Mouse (Mus musculus) midbrain, embryonic 12.5 days (tissue): ENCODE results near the gene Lrg1. TPM values are rescaled to one million over a fixed set of nuclear protein-coding genes. Genes with fewer than 3 reads are reported as not detected.

Experiments
- ATAC-seq: fragments of 200-750 bp; cut with Nextera tagmentation; 2 replicates; pipeline ENCODE4 v1.8.0; 2017; ENCODE audit warnings: low read depth, moderate TSS enrichment, moderate library complexity; ENCODE audit not compliant: low FRiP score
- H3K27ac ChIP-seq: fragments of 300-500 bp; sonication (generic); replicated peaks from 2 replicates; pipeline ENCODE4 v1.5.1; 2016; ENCODE audit warnings: mild to moderate bottlenecking
- H3K27me3 ChIP-seq: fragments of 300-500 bp; sonication (generic); 2 replicates; pipeline ENCODE4 v1.6.1; 2016; ENCODE audit warnings: mild to moderate bottlenecking
- H3K36me3 ChIP-seq: fragments of 300-500 bp; sonication (generic); 2 replicates; pipeline ENCODE4 v1.6.1; 2016
- H3K4me1 ChIP-seq: fragments of 300-500 bp; sonication (generic); 2 replicates; pipeline ENCODE4 v1.6.1; 2016
- H3K4me2 ChIP-seq: fragments of 300-500 bp; sonication (generic); replicated peaks from 2 replicates; pipeline ENCODE4 v1.6.1; 2016; ENCODE audit warnings: mild to moderate bottlenecking, moderate library complexity
- H3K4me3 ChIP-seq: fragments of 300-500 bp; sonication (generic); 2 replicates; pipeline ENCODE4 v1.5.1; 2016; ENCODE audit warnings: mild to moderate bottlenecking
- H3K9ac ChIP-seq: fragments of 300-500 bp; sonication (generic); replicated peaks from 2 replicates; pipeline ENCODE4 v1.6.1; 2016; ENCODE audit warnings: mild to moderate bottlenecking, moderate library complexity
- H3K9me3 ChIP-seq: fragments of 300-500 bp; sonication (generic); 2 replicates; pipeline ENCODE4 v1.6.1; 2016; ENCODE audit warnings: mild to moderate bottlenecking
- WGBS: fragments of 180-500 bp; shearing (Covaris S2); methylation state at CpG from one replicate; pipeline ENCODE4 v1.1.7; 2016; 5-methylcytosine and 5-hydroxymethylcytosine counted together
- polyA plus RNA-seq: library from polyadenylated mRNA; unstranded; fragments of >200 nt; fragmentation: Nextera tagmentation; extraction: Ambion mirVana; gene quantifications from 2 replicates; pipeline ENCODE4 v1.2.1, GENCODE M21; 2016

The Lrg1 gene
- polyA plus RNA-seq, 1 experiment from 2014 or later: 0.29 TPM

DNA sequence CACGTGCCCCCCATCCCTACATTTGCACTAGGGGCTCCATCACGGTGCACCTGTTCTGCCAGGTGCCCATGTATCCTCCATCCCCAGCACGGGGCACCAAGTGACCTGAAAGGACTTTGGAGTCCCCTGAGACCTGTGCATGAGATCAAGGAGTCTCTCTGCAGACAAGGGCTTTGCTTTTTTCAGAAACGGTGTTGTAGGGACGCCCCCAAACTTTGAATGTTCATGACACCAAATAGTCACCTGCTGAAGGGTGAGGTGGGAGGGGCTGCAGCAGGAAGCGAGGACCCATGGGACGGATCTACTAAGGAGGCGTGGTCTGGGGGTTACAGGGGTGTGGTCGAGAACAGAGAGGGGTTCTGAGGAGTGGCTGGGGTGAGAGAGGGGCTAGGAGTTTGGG lies 26.5 kb upstream of the Lrg1 start:
- ATAC-seq: no peak
- peaks cover 22% of the 10 kb centered on the region for H3K4me1 ChIP-seq
- no peak overlapping the region for H3K27ac ChIP-seq
- peak overlapping the region; percentile 30; the same call in 1 of the 2 replicates for H3K4me3 ChIP-seq
- H3K36me3 ChIP-seq: no peaks in the 10 kb centered on the region
- H3K4me2 ChIP-seq: peak overlapping the region; percentile 54
- H3K27me3 ChIP-seq: peaks cover 81% of the 10 kb centered on the region
- H3K9ac ChIP-seq: no peak overlapping the region
- WGBS: 18% methylated on average over 9 of the region's 9 CpGs
- no peaks in the 10 kb centered on the region for H3K9me3 ChIP-seq

DNA sequence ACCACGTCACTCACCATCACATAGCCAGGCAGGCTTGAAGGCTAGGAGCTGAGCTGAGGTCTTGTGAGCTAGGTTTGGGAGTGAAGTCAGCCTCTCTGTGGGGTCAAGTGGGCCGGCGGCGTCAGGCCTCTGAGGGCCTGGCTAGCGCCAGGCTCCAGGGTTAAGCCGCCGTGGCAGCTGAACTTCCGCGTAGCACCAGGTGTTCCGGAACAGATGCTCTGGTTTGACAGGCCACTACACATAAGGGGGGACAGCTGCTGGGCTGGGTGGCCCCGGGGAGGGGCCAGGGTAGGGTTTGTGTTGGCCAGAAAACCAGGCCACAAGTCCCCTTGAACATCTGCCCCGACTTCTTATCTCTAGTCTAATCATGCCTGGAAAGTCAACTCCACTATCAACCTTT lies 25.6 kb upstream of the Lrg1 start:
- H3K27ac ChIP-seq: no peak overlapping the region
- no peak for ATAC-seq

DNA sequence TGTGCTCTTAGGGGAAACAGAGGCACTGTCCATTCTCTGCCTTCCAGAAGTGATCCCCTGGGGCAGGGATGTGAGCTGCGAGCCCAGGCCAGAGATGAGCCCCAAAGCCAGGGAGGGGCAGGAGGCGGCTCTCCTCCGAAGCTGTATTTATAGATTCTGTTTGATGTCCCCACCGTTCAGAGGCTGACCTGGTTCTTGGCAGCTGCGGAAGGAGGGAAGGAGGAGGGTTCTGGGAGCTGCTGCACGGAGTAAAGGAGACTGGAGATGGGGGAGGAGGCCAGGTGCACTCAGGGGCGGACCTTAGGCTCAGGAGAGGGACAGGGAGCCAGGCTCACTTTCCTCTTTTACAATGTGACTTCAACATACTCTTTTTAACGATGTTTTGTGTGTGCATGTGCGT lies 24.3 kb upstream of the Lrg1 start:
- Histone ChIP-seq H3K9ac (no peak overlapping the region), H3K9me3 (no peaks in the 10 kb centered on the region), H3K27me3 (peaks cover 97% of the 10 kb centered on the region), H3K4me3 (no peak overlapping the region), H3K4me1 (peaks cover 39% of the 10 kb centered on the region), H3K36me3 (no peaks in the 10 kb centered on the region), H3K4me2 (no peak overlapping the region), H3K27ac (no peak overlapping the region)
- no peak for ATAC-seq
- WGBS: 17% methylated on average over 9 of the region's 9 CpGs

More for the DNA sequence above, 25.6 kb upstream of the Lrg1 start:
- 68% methylated on average over 12 of the region's 12 CpGs for whole genome bisulfite sequencing
- H3K9me3 ChIP-seq: no peaks in the 10 kb centered on the region
- peaks cover 26% of the 10 kb centered on the region for H3K4me1 ChIP-seq
- H3K9ac ChIP-seq: no peak overlapping the region
- H3K36me3 ChIP-seq: no peaks in the 10 kb centered on the region
- peaks cover 90% of the 10 kb centered on the region for H3K27me3 ChIP-seq
- H3K4me2 ChIP-seq: no peak overlapping the region
- no peak overlapping the region for H3K4me3 ChIP-seq

DNA sequence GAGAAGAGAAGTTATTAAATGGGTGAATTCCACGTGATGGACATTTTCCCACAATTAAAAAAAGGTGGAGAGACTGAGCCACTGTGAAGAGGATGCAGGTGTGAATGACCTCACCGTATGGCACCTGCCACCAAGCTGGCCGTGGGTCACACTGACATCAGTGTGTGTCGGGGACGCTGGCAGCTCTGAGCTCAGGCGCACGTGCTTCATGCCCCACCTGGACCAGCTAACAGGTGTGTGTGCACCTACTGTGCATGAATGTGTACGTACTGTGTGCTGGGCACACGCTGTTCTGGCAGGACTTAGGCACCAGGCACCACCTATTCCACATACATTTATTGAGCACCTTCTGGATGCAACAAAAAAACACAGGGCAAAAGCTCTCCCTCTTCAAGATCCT lies 22.7 kb upstream of the Lrg1 start:
- no peaks in the 10 kb centered on the region for H3K36me3 ChIP-seq
- no peak overlapping the region for H3K9ac ChIP-seq

DNA sequence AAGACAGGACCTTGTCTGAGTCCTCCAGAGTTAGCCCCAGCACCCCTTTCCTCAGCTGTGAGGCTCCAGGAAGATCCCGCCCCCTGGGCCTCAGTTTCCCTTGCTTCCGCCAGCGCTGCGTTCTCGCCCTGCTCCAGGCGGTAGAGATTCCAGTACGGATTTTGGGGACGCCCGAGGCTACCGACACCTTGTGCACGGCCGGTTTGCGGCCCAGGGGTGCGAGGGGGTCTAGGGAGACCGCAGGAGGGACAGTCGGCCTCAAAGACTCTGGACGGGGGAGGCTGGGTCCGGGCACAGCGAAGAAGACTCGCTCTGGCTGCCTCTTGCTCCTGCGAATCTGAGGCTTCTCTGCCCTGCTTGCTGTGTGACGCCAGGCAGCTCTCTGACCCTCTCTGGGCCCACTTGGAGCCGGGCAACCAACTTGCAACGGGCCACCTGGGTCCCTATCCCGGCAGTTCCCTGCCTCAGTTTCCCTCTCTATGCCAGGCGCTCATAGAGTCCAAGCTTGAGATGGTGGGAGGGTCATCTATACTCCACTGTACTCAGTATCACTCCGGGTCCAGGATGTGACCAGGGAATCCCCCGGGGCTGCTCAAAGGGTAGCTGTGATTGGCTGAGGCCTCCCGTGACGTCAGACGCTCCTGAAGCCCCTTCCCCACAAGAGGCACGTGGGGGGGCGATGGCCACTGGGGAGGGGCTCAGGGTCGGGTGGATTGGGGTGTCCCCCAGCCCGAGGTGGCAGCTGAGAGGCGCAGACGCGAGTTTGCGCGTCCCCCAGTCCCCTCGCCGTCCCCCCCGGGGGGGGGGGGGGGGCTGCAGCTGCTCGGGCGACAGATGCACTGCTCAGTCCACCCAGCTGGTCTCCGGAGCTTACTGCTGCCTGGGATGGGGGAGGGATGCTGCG lies 20.2 kb upstream of the Lrg1 start:
- Histone ChIP-seq H3K9ac (peak overlapping the region; percentile 40), H3K4me1 (peaks cover 53% of the 10 kb centered on the region), H3K27me3 (peaks cover 93% of the 10 kb centered on the region), H3K4me2 (peak overlapping the region; percentile 63), H3K27ac (peak overlapping the region; percentile 39; the same call in 1 of the 2 replicates), H3K4me3 (peak overlapping the region; percentile 41), H3K36me3 (no peaks in the 10 kb centered on the region), H3K9me3 (no peaks in the 10 kb centered on the region)
- under 1% methylated on average over 37 of the region's 47 CpGs for WGBS
- ATAC-seq: peak; percentile 68

More for the DNA sequence above, 22.7 kb upstream of the Lrg1 start:
- no peak overlapping the region for H3K4me2 ChIP-seq
- no peak overlapping the region for H3K27ac ChIP-seq
- no peaks in the 10 kb centered on the region for H3K9me3 ChIP-seq
- WGBS: 69% methylated on average over 9 of the region's 9 CpGs
- H3K4me3 ChIP-seq: no peak overlapping the region
- peaks cover 97% of the 10 kb centered on the region for H3K27me3 ChIP-seq
- ATAC-seq: no peak
- peaks cover 44% of the 10 kb centered on the region for H3K4me1 ChIP-seq

DNA sequence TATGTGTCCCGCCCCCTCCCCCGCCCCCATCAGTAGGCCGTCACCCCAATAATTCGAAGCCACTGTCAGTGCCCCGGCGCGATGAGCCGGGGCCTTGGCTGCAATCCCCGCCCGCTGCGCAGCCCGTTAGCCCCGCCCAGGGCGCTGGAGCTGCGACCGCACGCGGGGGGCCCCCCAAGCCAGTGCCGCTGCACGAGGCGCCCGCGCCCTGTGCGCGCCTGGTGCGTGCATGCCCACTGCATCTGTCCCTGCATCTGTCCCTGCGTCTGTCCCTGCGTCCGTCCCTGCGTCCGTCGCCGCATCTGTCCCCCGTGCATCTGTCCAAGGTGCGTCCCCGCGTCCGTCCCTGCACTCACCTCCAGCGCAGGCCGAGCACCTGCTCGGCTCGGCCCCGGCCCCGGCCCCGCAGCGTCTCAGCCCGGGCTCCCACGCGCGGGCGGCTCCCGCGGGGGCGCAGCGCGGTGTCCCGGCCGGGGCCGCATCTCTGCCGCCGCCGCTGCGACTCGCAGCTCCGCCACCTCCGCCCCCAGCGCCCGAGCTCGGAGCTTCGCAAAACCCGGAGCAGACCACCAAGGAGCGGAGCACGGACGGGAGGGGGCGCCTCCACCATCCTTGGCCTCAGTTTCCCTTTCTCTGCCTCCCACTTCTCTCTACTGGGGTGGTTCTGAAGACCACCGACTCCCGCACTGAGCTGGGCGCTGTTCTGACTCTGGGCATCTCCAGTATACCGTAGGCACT lies 18.2 kb upstream of the Lrg1 start, which contains the start of gene Sema6b:
Gene Sema6b, minus strand, starts transcription at position 486 of the 738 bp plus-strand sequence.
- peak within 1 kb of the TSS; percentile 84 for H3K9ac ChIP-seq
- WGBS: under 1% methylated on average over 79 of the region's 79 CpGs
- H3K27ac ChIP-seq: peak within 1 kb of the TSS; percentile 66
- H3K9me3 ChIP-seq: no peaks in the 10 kb centered on the region
- peak within 1 kb of the TSS; percentile 79 for H3K4me3 ChIP-seq
- peaks cover 43% of the 10 kb centered on the region for H3K4me1 ChIP-seq
- peak; percentile 27 for ATAC-seq
- H3K27me3 ChIP-seq: peaks cover 93% of the 10 kb centered on the region
- peak within 1 kb of the TSS; percentile 96 for H3K4me2 ChIP-seq
- H3K36me3 ChIP-seq: no peaks in the 10 kb centered on the region

DNA sequence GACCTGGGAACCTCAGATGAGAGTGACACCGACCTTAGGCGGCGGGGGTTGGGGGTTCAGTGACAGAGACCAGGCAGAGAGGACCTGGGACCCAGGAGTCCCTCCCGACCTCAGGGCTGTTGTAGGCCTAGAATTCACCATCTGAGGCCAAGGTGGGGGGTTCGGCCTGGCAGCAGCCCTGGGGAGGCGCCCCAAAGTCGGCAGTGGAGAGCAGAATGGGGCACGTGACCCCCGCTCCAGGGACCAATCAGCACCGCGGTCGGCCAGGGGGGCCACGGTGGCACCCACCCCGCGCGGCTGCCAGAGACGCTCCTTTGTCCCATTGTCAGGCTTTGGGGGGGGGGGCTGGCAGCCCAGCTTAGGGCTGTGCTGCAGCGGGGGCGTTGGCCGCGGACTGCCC lies 17.6 kb upstream of the Lrg1 start:
- no peaks in the 10 kb centered on the region for H3K36me3 ChIP-seq
- no peaks in the 10 kb centered on the region for H3K9me3 ChIP-seq
- peak overlapping the region; percentile 96 for H3K4me2 ChIP-seq
- H3K27ac ChIP-seq: 0 out of 2 replicates have a peak overlapping the region, but pooled peaks have one; percentile 66
- H3K27me3 ChIP-seq: peaks cover 90% of the 10 kb centered on the region
- peak overlapping the region; percentile 79 for H3K4me3 ChIP-seq
- peak overlapping the region; percentile 84 for H3K9ac ChIP-seq
- H3K4me1 ChIP-seq: peaks cover 48% of the 10 kb centered on the region
- ATAC-seq: peak; percentile 13
- WGBS: 7% methylated on average over 17 of the region's 21 CpGs

DNA sequence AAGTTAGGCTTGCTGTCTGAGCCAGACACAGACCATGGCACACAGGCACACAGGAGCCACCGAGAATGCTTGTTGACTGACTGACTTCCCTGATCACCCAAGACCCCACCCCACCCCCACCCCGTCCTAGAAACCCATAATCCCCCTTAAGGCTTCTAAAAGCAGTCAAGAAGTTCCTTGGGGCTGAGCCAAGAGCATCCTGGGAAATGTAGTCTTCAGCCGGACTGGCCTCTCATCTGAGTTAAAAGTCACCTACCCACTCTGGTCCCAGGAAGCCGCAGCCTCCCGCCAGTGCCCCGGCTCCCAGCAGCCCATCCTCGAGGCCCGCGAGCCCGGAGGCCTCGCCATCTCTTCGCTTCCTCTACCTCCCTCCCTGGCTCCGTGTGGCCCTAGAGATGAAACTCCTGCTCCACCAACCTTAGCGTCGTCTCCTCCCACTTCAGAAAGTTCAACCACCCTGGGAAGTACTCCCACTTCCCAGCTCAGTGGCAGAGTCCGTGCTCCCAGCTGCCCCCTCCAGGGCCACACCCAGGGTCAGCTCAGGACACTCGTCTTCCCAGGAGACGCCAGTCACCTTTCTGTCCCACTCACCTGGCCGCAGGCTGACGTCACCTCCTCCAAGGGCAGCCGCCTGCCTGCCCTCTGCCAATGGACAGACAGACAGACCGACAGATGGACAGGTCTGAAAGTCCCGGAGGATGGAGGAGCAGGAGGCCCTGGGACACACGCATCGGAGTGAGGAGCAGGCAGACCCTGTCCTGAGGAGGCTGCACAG lies 16.2 kb upstream of the Lrg1 start:
- 17% methylated on average over 25 of the region's 25 CpGs for WGBS
- Histone ChIP-seq H3K4me1 (peaks cover 54% of the 10 kb centered on the region), H3K9ac (0 out of 2 replicates have a peak overlapping the region, but pooled peaks have one; percentile 15), H3K9me3 (no peaks in the 10 kb centered on the region), H3K4me3 (peak overlapping the region; percentile 79), H3K36me3 (no peaks in the 10 kb centered on the region), H3K27ac (no peak overlapping the region), H3K27me3 (peaks cover 78% of the 10 kb centered on the region), H3K4me2 (peak overlapping the region; percentile 96)
- no peak for ATAC-seq

DNA sequence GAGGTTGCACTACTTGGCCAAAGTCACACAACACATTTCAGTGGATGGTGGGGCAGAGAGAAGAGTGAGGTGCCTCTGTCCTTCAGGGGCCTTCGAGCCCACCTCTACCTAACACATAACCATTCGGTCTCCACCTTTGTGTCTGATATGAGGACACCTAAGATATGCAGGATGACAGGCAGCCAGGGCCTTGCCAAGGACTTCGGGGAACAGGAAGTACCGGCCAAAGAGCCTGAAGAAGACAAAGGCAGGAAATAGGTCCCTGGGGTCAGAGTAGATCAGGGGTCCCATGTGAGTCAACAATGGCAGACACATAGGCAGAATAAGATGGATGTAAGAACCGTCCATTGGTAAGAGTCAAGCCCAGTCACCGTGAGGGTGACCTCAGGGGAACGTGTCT lies 14.8 kb upstream of the Lrg1 start:
- Histone ChIP-seq H3K9ac (no peak overlapping the region), H3K9me3 (no peaks in the 10 kb centered on the region), H3K27me3 (peaks cover 64% of the 10 kb centered on the region), H3K4me3 (no peak overlapping the region), H3K36me3 (no peaks in the 10 kb centered on the region), H3K27ac (no peak overlapping the region), H3K4me1 (peaks cover 41% of the 10 kb centered on the region), H3K4me2 (no peak overlapping the region)
- no peak for ATAC-seq
- 89% methylated on average over 7 of the region's 7 CpGs for WGBS

DNA sequence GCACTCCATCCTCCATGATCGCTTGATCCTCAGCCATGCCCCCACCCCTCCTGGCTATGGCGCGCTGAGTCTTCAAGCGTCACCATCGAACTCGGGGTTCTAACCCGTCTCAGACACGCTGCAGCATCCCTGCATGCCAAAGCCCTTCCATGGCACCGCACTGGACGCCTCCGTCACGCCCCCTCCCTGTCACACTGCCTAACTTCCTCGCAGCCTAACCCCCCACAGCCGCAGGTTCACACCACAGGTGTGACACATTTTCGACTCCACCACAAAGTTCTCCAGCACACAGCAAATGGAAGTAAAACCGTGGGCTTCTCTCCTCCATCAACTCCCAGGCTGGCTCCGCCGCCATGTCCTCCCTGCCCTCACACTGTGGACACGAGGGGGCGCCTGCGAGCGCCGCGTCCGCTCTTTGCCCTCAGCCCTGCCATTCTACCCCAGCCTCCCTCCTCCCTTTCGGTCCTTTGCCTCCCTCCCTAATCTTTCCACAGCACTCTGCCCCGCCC lies 12.7 kb upstream of the Lrg1 start:
- H3K9me3 ChIP-seq: no peaks in the 10 kb centered on the region
- WGBS: under 1% methylated on average over 27 of the region's 27 CpGs
- H3K4me2 ChIP-seq: peak overlapping the region; percentile 43
- peak overlapping the region; percentile 19; the same call in 1 of the 2 replicates for H3K4me3 ChIP-seq
- 0 out of 2 replicates have a peak overlapping the region, but pooled peaks have one; percentile 21 for H3K9ac ChIP-seq
- H3K27ac ChIP-seq: no peak overlapping the region
- peaks cover 43% of the 10 kb centered on the region for H3K27me3 ChIP-seq
- peaks cover 31% of the 10 kb centered on the region for H3K4me1 ChIP-seq
- peaks cover 17% of the 10 kb centered on the region; the same call in 1 of the 2 replicates for H3K36me3 ChIP-seq
- ATAC-seq: peak; percentile 19; the same call in 1 of the 2 replicates
